Mouse (Mus musculus): Measurements from ENCODE around the gene Tmem255b.

Gene Tmem255b

DNA sequence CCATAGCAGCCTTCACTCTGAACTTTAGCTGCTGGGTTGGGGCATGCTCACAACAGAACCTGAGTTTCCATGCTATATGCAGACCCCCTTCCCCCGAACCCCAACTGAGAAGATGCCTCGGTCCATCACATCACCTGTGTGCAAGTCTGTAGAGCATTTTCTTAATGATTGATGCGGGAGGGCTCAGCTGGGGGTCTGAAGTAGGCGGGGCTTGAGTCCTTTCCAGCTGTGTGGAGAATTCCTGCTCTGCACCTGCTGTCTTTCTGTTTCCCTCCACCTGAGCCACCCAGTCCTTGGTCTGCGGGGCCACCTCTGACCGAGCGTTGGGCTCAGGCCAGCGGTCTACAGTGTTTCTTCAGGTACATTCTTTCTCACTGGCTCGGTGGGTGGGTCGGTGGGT, at the start of gene Tmem255b:
Gene Tmem255b, plus strand, starts transcription at position 301 of the 400 bp plus-strand sequence.
- no peak for DNase-seq (ENCODE audit: low read depth, low spot score)

GRCm38 (mm10) chr8:13386366-13386765, 48.6 kb upstream of the Tmem255b start:
- no peak for DNase-seq (ENCODE audit: low read depth, low spot score)

- DNase-seq (ENCODE audit: low read depth, low spot score), result no peak
Observed at GRCm38 (mm10) chr8:13387728-13388127, 47.3 kb upstream of the Tmem255b start.

DNA sequence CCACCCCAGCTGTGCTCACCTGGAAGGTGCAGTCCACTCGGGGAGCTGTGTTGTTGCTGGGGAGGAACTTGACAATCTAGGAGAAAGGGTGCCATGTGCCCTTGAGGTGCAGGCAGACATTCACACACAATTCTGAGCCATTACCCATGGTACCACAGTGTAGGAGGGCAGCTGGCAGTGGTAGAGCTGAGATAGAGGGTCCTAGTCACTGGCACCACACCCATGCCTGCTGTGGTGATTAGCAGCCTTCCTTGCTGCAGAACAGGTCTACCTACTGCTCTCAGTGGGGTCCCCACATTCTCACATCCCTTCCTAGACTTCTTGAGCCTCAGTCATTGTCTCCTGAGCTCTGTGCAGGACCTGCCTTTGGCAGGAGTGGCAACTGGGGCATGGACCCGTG, 46.2 kb upstream of the Tmem255b start:
- no peak for DNase-seq (ENCODE audit: low read depth, low spot score)

GRCm38 (mm10) chr8:13393869-13394268, 41.1 kb upstream of the Tmem255b start:
- no peak for DNase-seq (ENCODE audit: low read depth, low spot score)

DNA sequence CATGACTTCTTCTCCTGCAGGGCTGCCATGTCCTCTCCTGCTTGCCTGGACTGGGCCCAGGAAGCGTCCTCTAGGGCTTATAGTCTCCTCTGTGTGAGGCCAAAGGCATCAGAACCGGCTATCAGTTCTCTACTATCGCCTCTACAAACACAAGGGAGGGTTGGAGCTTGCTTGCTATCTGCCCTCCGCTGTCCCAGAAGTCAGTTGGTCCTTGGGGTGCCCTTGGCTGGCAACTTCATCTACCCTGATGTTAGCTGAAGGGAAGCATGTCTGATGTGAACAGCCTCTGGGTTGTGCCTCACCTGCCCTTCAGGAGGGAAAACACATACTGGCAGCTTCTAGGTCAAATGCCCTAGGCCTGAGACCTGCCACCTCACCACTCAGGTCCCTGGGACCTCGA, 38.3 kb upstream of the Tmem255b start, which contains the start of gene Atp4b:
Gene Atp4b, minus strand, starts transcription at position 101 of the 400 bp plus-strand sequence.
- DNase-seq (ENCODE audit: low read depth, low spot score), result no peak

DNA sequence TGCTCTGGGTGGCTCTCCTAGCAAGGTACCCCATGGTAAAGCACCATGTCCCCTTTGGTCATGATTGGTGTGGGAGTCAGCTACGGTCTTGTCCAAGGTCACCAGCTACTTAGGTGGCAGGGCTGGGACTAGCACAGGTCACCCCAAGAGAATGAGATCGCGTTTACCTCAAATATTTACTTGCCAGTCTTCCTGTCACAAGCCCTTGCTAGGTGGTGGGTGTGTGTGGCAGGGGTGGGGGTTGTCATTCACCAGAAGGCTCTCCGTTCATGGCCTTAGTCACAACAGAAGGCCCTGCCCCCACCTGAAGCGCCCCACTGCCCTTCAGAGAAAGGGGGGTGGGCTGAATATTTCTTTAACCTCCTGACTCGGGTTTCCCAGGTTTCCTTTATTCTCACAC, 31.5 kb upstream of the Tmem255b start:
- no peak for DNase-seq (ENCODE audit: low read depth, low spot score)

GRCm38 (mm10) chr8:13404666-13405131, 30.3 kb upstream of the Tmem255b start, which contains the start of gene Grk1:
Gene Grk1 (plus strand): TSS chr8:13405081.
- no peak for DNase-seq (ENCODE audit: low read depth, low spot score)

GRCm38 (mm10) chr8:13406011-13406410, 29.0 kb upstream of the Tmem255b start:
- DNase-seq (ENCODE audit: low read depth, low spot score), result no peak

DNA sequence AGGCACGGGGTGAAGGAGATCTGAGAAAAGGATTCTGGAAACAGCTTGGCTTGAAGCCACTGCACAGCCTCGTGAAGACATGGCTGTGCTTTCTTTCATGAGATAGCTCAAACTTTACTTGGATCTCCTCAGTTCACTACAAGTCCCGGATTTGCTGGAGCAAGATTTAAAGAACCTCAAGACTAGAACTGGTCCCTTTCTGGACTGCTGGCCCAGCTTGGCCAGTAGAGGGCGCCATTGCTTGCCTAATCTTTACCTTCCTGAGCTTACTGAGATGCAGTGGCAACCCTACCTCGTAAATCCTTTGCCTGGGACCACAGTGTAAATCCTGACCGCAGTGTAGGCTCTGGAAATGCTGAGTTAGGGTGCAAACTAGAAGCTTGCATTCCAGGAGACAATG, 23.4 kb upstream of the Tmem255b start:
- peak; percentile 85 for DNase-seq (ENCODE audit: low read depth, low spot score)

GRCm38 (mm10) chr8:13412891-13413558, 22.0 kb upstream of the Tmem255b start:
- peak; percentile 83 for DNase-seq (ENCODE audit: low read depth, low spot score)

GRCm38 (mm10) chr8:13413823-13414390, 21.1 kb upstream of the Tmem255b start:
- DNase-seq (ENCODE audit: low read depth, low spot score), result peak; percentile 21

DNA sequence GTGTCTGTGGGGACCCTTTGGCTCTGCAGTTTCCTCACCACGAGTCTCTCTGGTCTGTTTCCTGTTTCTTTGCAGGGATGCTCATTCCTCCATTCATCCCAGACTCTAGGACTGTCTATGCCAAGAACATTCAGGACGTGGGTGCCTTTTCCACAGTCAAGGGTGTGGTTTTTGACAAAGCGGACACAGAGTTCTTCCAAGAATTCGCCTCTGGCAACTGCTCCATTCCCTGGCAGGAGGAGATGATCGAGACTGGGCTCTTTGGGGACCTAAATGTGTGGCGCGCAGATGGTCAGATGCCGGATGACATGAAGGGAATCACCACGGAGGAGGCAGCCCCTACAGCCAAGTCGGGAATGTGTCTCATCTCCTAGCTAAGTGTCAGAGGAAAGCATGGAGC, 19.1 kb upstream of the Tmem255b start:
- no peak for DNase-seq (ENCODE audit: low read depth, low spot score)

- no peak for DNase-seq (ENCODE audit: low read depth, low spot score)
Observed at GRCm38 (mm10) chr8:13419111-13419639, 15.8 kb upstream of the Tmem255b start.

GRCm38 (mm10) chr8:13420970-13421369, 14.0 kb upstream of the Tmem255b start:
- no peak for DNase-seq (ENCODE audit: low read depth, low spot score)

GRCm38 (mm10) chr8:13427351-13427750, 7.6 kb upstream of the Tmem255b start:
- no peak for DNase-seq (ENCODE audit: low read depth, low spot score)

- DNase-seq (ENCODE audit: low read depth, low spot score), result no peak
Observed at GRCm38 (mm10) chr8:13428156-13428555, 6.8 kb upstream of the Tmem255b start.

DNA sequence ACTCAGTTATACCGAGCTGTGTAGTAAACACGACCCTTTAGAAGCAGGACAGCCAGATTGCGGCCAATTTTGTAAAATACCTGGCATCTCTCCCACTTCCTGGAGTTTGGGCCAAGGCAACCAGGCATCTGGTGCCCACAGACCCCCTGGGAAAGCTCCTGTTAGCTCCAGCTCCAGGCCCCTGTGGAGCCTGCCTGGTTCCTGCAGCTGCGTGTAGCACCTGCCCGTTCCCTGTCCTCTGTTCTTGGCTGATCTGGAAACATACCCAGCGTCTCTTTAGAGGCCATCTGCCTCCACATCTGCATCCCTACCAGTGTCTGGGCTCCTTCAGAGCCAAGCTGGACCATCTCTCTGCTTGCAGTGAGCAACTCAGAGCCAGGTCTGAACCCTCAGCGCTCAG, 4.6 kb upstream of the Tmem255b start:
- no peak for DNase-seq (ENCODE audit: low read depth, low spot score)

- DNase-seq (ENCODE audit: low read depth, low spot score), result no peak
Observed at GRCm38 (mm10) chr8:13430866-13431265, 4.1 kb upstream of the Tmem255b start.

GRCm38 (mm10) chr8:13433130-13433529, 1.9 kb upstream of the Tmem255b start:
- no peak for DNase-seq (ENCODE audit: low read depth, low spot score)

DNA sequence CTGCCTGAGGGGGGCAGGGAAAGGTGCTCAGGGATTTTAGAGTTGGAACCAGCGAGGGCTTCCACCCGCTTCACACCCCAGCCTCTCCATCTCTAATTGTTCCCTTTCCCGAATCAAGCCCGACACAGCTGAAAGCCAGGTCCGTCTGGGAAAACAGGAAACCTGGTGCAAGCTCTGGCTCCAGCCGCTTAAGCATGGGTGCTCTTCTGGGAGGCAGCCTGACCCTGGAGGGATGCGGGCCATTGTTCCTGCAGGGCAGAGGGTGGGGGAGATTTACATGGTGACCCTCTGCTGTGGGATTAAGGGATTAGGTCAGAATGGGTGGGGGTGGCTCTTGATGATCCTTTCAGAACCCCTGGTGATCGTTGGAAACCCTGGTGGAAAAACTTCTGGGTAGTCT, 1.1 kb downstream of the Tmem255b start:
- no peak for DNase-seq (ENCODE audit: low read depth, low spot score)

GRCm38 (mm10) chr8:13437531-13437930, 2.5 kb downstream of the Tmem255b start:
- DNase-seq (ENCODE audit: low read depth, low spot score), result no peak

- DNase-seq (ENCODE audit: low read depth, low spot score), result no peak
Observed at GRCm38 (mm10) chr8:13442152-13442551, 7.2 kb downstream of the Tmem255b start.
